ENCODE assay signal across 8 mouse cellular contexts in genomic region chr3:123508056-123508674, GRCm38 (mm10).
DNase-seq lines count a peak whose midpoint lies in the region; ATAC-seq and TF ChIP-seq lines count a peak whose summit lies in the region.

No protein-coding gene starts in this region.

- WGBS in forebrain, embryonic 13.5 days: 0% methylated on average over 53 of the region's 53 CpGs
- under 1% methylated on average over 53 of the region's 53 CpGs for WGBS in large intestine, adult 2 months
- WGBS in liver, postnatal 0 days (ENCODE audit: insufficient replicate concordance): under 1% methylated on average over 52 of the region's 53 CpGs
- WGBS in neural tube, embryonic 14.5 days: under 1% methylated on average over 52 of the region's 53 CpGs

- peak overlapping the region; percentile 98 for H3K4me3 ChIP-seq in ES-Bruce4 (ENCODE audit: low read depth, low read length)
- H3K4me3 ChIP-seq in forebrain, embryonic 13.5 days: peak overlapping the region; percentile 70
- H3K4me3 ChIP-seq in liver, postnatal 0 days (ENCODE audit: low read depth, low read length): peak overlapping the region; percentile 63
- H3K4me3 ChIP-seq in neural tube, embryonic 14.5 days (ENCODE audit: low read depth, low read length): peak overlapping the region; percentile 75

- intact Hi-C loops in heart, postnatal 10 days (cut with DNase I): loop anchor here (10.0 kb wide), 1 partner anchor 343 kb away; no protein-coding TSS in a partner anchor

- H3K27me3 ChIP-seq in ES-Bruce4 (ENCODE audit: control insufficient read depth, insufficient read depth, low read length, poor library complexity, severe bottlenecking): no peaks in the 10 kb centered on the region
- H3K27me3 ChIP-seq in forebrain, embryonic 13.5 days: no peaks in the 10 kb centered on the region
- no peaks in the 10 kb centered on the region for H3K27me3 ChIP-seq in liver, postnatal 0 days (ENCODE audit: insufficient read depth, low read length)
- no peaks in the 10 kb centered on the region for H3K27me3 ChIP-seq in neural tube, embryonic 14.5 days (ENCODE audit: control insufficient read depth, insufficient read depth, low read length)

- no peak for TF ChIP-seq CTCF in ES-Bruce4 (IDR thresholded peaks at IDR 0.05; ENCODE audit: low read depth, low read length)
- TF ChIP-seq CTCF in liver, postnatal 0 days (IDR thresholded peaks at IDR 0.05; ENCODE audit: low read depth): peak; percentile 50

- H3K9ac ChIP-seq in ES-Bruce4 (ENCODE audit: low read depth, poor library complexity, severe bottlenecking): peak overlapping the region; percentile 90
- H3K9ac ChIP-seq in forebrain, embryonic 13.5 days: peak overlapping the region; percentile 84
- peak overlapping the region; percentile 79 for H3K9ac ChIP-seq in liver, postnatal 0 days (replicated peaks)
- H3K9ac ChIP-seq in neural tube, embryonic 14.5 days (replicated peaks; ENCODE audit: low read depth, low read length): peak overlapping the region; percentile 96

- peak overlapping the region; percentile 72 for H3K4me2 ChIP-seq in forebrain, embryonic 13.5 days
- peak overlapping the region; percentile 81 for H3K4me2 ChIP-seq in liver, postnatal 0 days (ENCODE audit: low read depth, low read length)
- H3K4me2 ChIP-seq in neural tube, embryonic 14.5 days (ENCODE audit: low read depth, low read length): peak overlapping the region; percentile 80

- 0 out of 2 replicates have a peak, but pooled peaks have one; percentile 14 for TF ChIP-seq EP300 in ES-Bruce4 (IDR thresholded peaks at IDR 0.05; ENCODE audit: insufficient read depth, low read depth, low read length)
- peak; percentile 44 for TF ChIP-seq EP300 in liver, postnatal 0 days (IDR thresholded peaks at IDR 0.05; ENCODE audit: low read depth)

- ATAC-seq in cerebellum, adult (ENCODE audit: insufficient number of reproducible peaks, low FRiP score, low TSS enrichment): peak; percentile 96
- peak; percentile 99 for ATAC-seq in forebrain, embryonic 13.5 days
- ATAC-seq in liver, postnatal 0 days: peak; percentile 94
- ATAC-seq in neural tube, embryonic 14.5 days (ENCODE audit: low read depth): peak; percentile 99

- peak; percentile 100 for DNase-seq in heart, postnatal 10 days
- DNase-seq in large intestine, adult 2 months (ENCODE audit: low read depth, low spot score): peak; percentile 91
- peak; percentile 100 for DNase-seq in liver, postnatal 0 days
- DNase-seq in testis, postnatal 10 days (ENCODE audit: low spot score): peak; percentile 100

- no peaks in the 10 kb centered on the region for H3K4me1 ChIP-seq in ES-Bruce4 (ENCODE audit: control insufficient read depth, insufficient read depth, low read length)
- H3K4me1 ChIP-seq in forebrain, embryonic 13.5 days: peaks cover 32% of the 10 kb centered on the region
- H3K4me1 ChIP-seq in liver, postnatal 0 days (ENCODE audit: insufficient read depth): peaks cover 15% of the 10 kb centered on the region; the same call in 1 of the 2 replicates
- peaks cover 19% of the 10 kb centered on the region for H3K4me1 ChIP-seq in neural tube, embryonic 14.5 days (ENCODE audit: control insufficient read depth, insufficient read depth, low read length)

- H3K9me3 ChIP-seq in ES-Bruce4 (replicated peaks; ENCODE audit: control insufficient read depth, insufficient read depth, low read length, poor library complexity, severe bottlenecking): no peaks in the 10 kb centered on the region
- no peaks in the 10 kb centered on the region for H3K9me3 ChIP-seq in forebrain, embryonic 13.5 days (replicated peaks)
- no peaks in the 10 kb centered on the region for H3K9me3 ChIP-seq in liver, postnatal 0 days (ENCODE audit: low read length)
- H3K9me3 ChIP-seq in neural tube, embryonic 14.5 days (ENCODE audit: control insufficient read depth, low read length): no peaks in the 10 kb centered on the region

- TF ChIP-seq POLR2A in ES-Bruce4 (IDR thresholded peaks at IDR 0.05; ENCODE audit: insufficient read depth, low read length): peak; percentile 97

- peaks cover 20% of the 10 kb centered on the region for H3K36me3 ChIP-seq in ES-Bruce4 (ENCODE audit: control insufficient read depth, insufficient read depth, low read length, poor library complexity, severe bottlenecking)
- peaks cover 9% of the 10 kb centered on the region; the same call in 1 of the 2 replicates for H3K36me3 ChIP-seq in forebrain, embryonic 13.5 days (ENCODE audit: poor library complexity, severe bottlenecking)
- no peaks in the 10 kb centered on the region; the same call in 1 of the 2 replicates for H3K36me3 ChIP-seq in liver, postnatal 0 days (replicated peaks; ENCODE audit: insufficient read depth, low read length)
- H3K36me3 ChIP-seq in neural tube, embryonic 14.5 days (ENCODE audit: control insufficient read depth, insufficient read depth, low read length): no peaks in the 10 kb centered on the region; the same call in 1 of the 2 replicates

- H3K27ac ChIP-seq in ES-Bruce4 (ENCODE audit: insufficient read depth, low read length): peak overlapping the region; percentile 93
- H3K27ac ChIP-seq in forebrain, embryonic 13.5 days: peak overlapping the region; percentile 98
- peak overlapping the region; percentile 99 for H3K27ac ChIP-seq in liver, postnatal 0 days (ENCODE audit: low read depth)
- peak overlapping the region; percentile 99 for H3K27ac ChIP-seq in neural tube, embryonic 14.5 days (ENCODE audit: low read depth, low read length)

Comparison
In these comparisons a context has a peak if more than half of its experiments do, and no peak if none do; other contexts are left out.
1. Peak in every context shown above with its lines: DNase-seq, ATAC-seq, H3K4me3 ChIP-seq and H3K27ac ChIP-seq.